Mouse (Mus musculus): Measurements from ENCODE around the gene Ippk. TPM values are rescaled to one million over a fixed set of nuclear protein-coding genes. Genes with fewer than 3 reads are reported as not detected.

Ippk gene
- polyA plus RNA-seq, 1 experiment from 2014 or later = 13.1 TPM

DNA sequence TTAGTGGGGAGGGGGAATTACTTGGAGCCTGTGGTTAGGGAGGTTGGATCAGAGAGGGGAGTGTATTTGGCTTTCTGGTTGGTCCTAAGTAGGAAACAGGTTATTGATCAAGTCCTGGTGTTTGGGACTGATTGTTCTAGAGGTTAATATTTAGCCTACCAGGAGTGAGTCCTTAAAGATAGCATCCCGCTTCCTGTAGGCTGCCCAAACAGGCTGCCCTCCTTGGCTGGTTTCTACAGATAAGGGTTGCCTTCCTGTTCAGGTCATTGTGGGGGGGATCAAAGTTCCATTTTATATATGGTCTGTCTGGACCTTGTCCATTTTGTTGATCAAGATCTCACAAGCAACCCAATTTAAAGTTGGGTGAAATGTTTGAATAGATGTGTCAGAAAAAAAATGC is 27.5 kb upstream of the Ippk start:
- H3K27me3 ChIP-seq (replicated peaks) = no peaks in the 10 kb centered on the region
- WGBS = 75% methylated on average over 1 of the region's 1 CpGs

DNA sequence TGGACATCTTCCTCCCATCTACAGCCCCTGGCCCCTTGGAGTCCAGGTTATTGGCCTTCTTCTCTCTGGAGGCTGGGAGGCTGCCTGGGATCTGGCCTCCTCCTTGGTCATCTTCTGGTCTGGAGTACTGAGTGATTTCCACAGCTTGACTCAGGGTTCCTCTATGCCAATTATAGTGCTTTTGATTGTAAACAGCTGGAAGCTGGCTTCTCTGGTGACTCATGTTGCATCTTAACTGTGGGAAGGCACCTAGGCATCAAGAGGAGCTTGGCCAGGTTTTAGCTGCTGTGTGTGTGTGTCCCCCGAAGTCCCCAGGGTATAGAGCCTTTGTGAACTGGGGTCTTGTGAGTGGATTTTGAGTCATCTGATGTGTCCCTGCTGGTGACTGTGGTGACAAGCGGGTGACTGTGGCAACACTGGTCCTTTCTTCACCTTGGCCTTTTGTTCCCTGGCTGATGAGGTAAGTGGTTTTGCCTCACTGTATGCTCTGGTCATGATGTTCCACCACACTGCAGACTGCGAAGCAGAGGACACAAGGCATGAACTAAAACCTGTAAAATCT is 26.1 kb upstream of the Ippk start:
- 0 out of 2 replicates have a peak, but pooled peaks cover under 1% of the 10 kb centered on the region for H3K4me1 ChIP-seq
- no peak overlapping the region for H3K9ac ChIP-seq (replicated peaks)
- H3K27me3 ChIP-seq (replicated peaks) = no peaks in the 10 kb centered on the region
- 95% methylated on average over 3 of the region's 3 CpGs for WGBS
- no peaks in the 10 kb centered on the region for H3K9me3 ChIP-seq (replicated peaks)
- H3K4me3 ChIP-seq (replicated peaks) = no peak overlapping the region
- H3K4me2 ChIP-seq = no peak overlapping the region
- no peak for ATAC-seq (ENCODE audit: low FRiP score)
- no peak overlapping the region for H3K27ac ChIP-seq (replicated peaks)
- H3K36me3 ChIP-seq = 0 out of 2 replicates have a peak, but pooled peaks cover under 1% of the 10 kb centered on the region

More for the DNA sequence above, 27.5 kb upstream of the Ippk start:
- H3K36me3 ChIP-seq = 0 out of 2 replicates have a peak, but pooled peaks cover 7% of the 10 kb centered on the region
- no peak for ATAC-seq (ENCODE audit: low FRiP score)
- H3K9ac ChIP-seq (replicated peaks) = no peak overlapping the region
- H3K4me1 ChIP-seq = no peaks in the 10 kb centered on the region
- no peaks in the 10 kb centered on the region for H3K9me3 ChIP-seq (replicated peaks)
- no peak overlapping the region for H3K4me2 ChIP-seq
- no peak overlapping the region for H3K27ac ChIP-seq (replicated peaks)
- H3K4me3 ChIP-seq (replicated peaks) = no peak overlapping the region

DNA sequence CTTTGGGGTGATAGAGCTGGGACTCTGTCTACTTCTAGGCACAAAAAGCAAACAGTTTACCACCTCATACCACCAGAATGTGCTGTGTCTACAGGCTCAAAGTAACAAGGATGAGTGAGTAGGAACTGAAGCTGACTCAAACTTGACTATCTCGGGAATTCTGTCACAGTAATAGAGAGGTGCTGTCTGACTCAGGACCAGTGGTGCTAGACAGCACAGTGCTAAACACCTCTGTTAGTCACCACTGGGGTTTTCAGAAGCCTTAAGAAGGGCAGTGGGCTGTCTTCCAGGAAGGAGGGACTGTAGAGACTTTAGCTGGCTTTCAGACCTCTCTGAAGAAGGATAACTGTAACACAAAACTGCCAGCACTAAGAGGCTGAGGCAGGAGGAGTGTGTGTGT is 24.3 kb upstream of the Ippk start:
- Histone ChIP-seq H3K27me3 (replicated peaks) (no peaks in the 10 kb centered on the region), H3K36me3 (no peaks in the 10 kb centered on the region), H3K9me3 (replicated peaks) (no peaks in the 10 kb centered on the region), H3K9ac (replicated peaks) (no peak overlapping the region), H3K4me3 (replicated peaks) (no peak overlapping the region), H3K4me1 (0 out of 2 replicates have a peak, but pooled peaks cover 2% of the 10 kb centered on the region), H3K27ac (replicated peaks) (no peak overlapping the region), H3K4me2 (no peak overlapping the region)
- WGBS = 77% methylated on average over 1 of the region's 1 CpGs
- no peak for ATAC-seq (ENCODE audit: low FRiP score)

DNA sequence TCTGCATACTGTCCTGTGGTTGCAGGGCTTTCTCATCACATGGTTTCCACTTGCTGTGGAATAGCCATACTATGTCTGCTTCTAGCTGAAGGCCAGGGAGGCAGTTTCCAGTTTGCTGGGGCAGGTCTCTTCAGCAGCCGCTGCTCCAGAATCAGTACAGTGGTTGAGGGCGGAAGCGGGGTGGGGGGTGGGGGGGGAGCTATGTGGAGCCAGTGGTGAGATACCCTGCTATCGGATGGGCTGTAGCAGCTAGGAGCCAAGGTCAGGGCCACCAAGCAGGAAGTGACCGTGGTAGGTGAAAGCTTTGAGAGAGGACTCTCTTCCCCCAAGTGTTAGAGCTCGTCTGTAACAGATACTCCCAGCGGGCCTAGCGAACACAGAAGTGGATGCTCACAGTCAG is 22.9 kb upstream of the Ippk start:
- WGBS = 87% methylated on average over 8 of the region's 8 CpGs
- H3K36me3 ChIP-seq = no peaks in the 10 kb centered on the region
- no peak overlapping the region for H3K4me3 ChIP-seq (replicated peaks)
- no peak overlapping the region for H3K9ac ChIP-seq (replicated peaks)
- no peaks in the 10 kb centered on the region for H3K27me3 ChIP-seq (replicated peaks)
- ATAC-seq (ENCODE audit: low FRiP score) = no peak
- 0 out of 2 replicates have a peak, but pooled peaks cover 2% of the 10 kb centered on the region for H3K4me1 ChIP-seq
- no peak overlapping the region for H3K27ac ChIP-seq (replicated peaks)
- no peak overlapping the region for H3K4me2 ChIP-seq
- H3K9me3 ChIP-seq (replicated peaks) = no peaks in the 10 kb centered on the region

DNA sequence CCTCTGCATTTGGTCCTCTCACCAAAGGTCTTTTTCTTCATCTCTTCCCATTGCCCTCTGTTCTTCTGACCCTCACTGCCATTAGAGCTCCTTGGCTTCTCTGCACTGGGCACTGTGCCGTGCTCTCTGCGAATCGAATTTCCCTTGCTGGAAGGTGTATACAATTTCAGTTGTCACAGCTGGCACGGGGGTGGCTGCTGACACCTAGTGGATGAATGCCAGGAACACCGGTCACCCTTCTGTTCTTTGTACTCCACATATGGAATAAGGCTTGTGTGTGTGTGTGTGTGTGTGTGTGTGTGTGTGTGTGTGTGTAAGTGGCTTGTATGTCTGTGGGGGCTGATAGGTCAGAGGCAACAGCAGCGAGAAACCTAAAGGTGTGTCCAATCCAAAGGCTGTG is 20.9 kb upstream of the Ippk start:
- H3K27ac ChIP-seq (replicated peaks) = 0 out of 2 replicates have a peak overlapping the region, but pooled peaks have one; percentile 3
- no peaks in the 10 kb centered on the region for H3K27me3 ChIP-seq (replicated peaks)
- WGBS = 57% methylated on average over 6 of the region's 6 CpGs
- no peak overlapping the region for H3K9ac ChIP-seq (replicated peaks)
- no peak overlapping the region for H3K4me3 ChIP-seq (replicated peaks)
- ATAC-seq (ENCODE audit: low FRiP score) = peak; percentile 79; the same call in 1 of the 2 replicates
- H3K9me3 ChIP-seq (replicated peaks) = no peaks in the 10 kb centered on the region
- no peak overlapping the region for H3K4me2 ChIP-seq
- H3K36me3 ChIP-seq = no peaks in the 10 kb centered on the region
- 0 out of 2 replicates have a peak, but pooled peaks cover 2% of the 10 kb centered on the region for H3K4me1 ChIP-seq

DNA sequence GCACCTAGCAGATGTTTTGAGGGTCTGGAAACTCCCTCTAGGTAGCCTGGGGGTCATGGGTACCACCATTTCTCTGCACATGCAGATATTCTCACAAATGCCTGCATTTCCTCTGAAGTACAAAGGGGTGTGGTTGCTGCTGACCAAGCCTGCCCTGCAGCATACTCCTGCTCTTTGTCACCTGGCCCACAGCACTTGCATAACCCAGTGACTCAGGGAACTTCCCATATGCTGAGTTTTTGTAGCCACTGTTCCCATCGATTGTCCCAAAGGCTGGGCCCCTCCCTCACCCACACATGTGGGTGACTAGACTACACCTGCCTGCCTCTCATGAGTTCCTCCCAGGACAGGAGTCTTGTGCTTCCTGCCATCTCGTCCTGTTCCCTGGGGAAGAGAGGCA is 18.4 kb upstream of the Ippk start:
- WGBS = 87% methylated on average over 2 of the region's 2 CpGs

DNA sequence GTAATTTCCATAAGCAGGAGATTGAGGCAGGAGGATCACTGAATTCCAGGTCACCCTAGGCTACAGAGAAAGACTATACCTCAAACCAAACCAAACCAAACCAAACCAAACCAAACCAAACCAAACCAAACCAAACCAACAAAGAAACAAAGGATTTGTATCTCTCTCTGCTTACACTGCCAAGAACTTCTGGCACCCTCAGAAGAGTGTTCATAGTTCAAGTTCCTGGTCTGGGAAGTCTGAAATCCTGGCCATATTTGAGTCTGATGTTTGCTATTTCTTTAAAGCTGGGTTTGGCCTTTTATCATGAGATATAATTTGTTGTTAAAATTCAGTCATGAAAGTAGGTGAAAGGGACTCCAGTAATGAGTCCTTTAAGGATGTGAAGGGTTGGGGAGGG is 13.3 kb upstream of the Ippk start:
- Histone ChIP-seq H3K4me2 (no peak overlapping the region), H3K27ac (replicated peaks) (no peak overlapping the region), H3K9ac (replicated peaks) (no peak overlapping the region), H3K36me3 (no peaks in the 10 kb centered on the region), H3K27me3 (replicated peaks) (no peaks in the 10 kb centered on the region), H3K9me3 (replicated peaks) (no peaks in the 10 kb centered on the region), H3K4me3 (replicated peaks) (no peak overlapping the region), H3K4me1 (no peaks in the 10 kb centered on the region)
- no peak for ATAC-seq (ENCODE audit: low FRiP score)

More for the DNA sequence above, 18.4 kb upstream of the Ippk start:
- Histone ChIP-seq H3K4me3 (replicated peaks) (no peak overlapping the region), H3K27me3 (replicated peaks) (no peaks in the 10 kb centered on the region), H3K36me3 (no peaks in the 10 kb centered on the region), H3K4me2 (no peak overlapping the region), H3K9ac (replicated peaks) (no peak overlapping the region), H3K27ac (replicated peaks) (no peak overlapping the region), H3K4me1 (0 out of 2 replicates have a peak, but pooled peaks cover 2% of the 10 kb centered on the region), H3K9me3 (replicated peaks) (no peaks in the 10 kb centered on the region)
- no peak for ATAC-seq (ENCODE audit: low FRiP score)

DNA sequence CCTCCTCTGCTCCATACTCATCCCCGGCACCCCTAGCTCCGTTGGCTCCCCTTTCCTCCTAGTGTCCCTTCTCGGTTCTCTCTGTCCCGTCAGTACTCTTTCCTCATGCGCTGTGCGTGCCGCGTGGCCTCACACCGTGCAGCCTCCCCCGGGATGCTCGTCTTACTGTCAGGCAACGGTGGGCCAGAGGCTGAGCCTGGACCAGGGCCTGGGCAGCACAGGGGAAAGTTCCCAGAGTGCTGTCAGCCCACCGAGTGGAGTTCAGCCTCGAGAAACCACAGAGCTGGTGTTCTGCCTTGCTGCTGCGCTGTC is 513 bp downstream of the Ippk start:
- H3K9me3 ChIP-seq (replicated peaks) = no peaks in the 10 kb centered on the region
- peak overlapping the region; percentile 85 for H3K4me3 ChIP-seq (replicated peaks)
- H3K27ac ChIP-seq (replicated peaks) = peak overlapping the region; percentile 77
- no peak; the same call in 1 of the 2 replicates for ATAC-seq (ENCODE audit: low FRiP score)
- WGBS = 2% methylated on average over 15 of the region's 15 CpGs
- peaks cover 37% of the 10 kb centered on the region for H3K4me1 ChIP-seq
- H3K4me2 ChIP-seq = peak overlapping the region; percentile 94
- peak overlapping the region; percentile 80 for H3K9ac ChIP-seq (replicated peaks)
- H3K36me3 ChIP-seq = no peaks in the 10 kb centered on the region
- no peaks in the 10 kb centered on the region for H3K27me3 ChIP-seq (replicated peaks)

DNA sequence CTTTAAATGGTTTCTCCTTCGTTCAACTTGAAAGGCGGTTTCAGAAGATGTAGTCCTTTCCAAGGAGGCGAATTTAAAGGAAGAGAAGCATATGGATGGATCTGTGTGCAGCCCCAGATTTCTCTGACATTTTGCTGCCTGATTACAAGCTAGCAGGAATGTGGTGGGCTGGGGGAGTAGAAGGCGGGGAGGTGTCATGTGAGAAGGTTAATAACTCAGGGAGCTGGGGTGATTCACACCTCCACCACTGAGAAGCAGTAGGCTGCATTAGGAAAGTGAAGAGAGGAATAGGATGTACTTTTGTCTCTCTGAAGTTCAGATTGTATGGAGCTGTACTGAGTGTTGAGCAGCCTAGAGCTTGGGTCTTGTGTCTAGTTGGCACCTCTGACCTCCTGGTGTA is 910 bp downstream of the Ippk start:
- Histone ChIP-seq H3K4me2 (peak overlapping the region; percentile 94), H3K4me1 (peaks cover 37% of the 10 kb centered on the region), H3K27me3 (replicated peaks) (no peaks in the 10 kb centered on the region), H3K4me3 (replicated peaks) (peak overlapping the region; percentile 85), H3K9ac (replicated peaks) (peak overlapping the region; percentile 80), H3K9me3 (replicated peaks) (no peaks in the 10 kb centered on the region), H3K36me3 (no peaks in the 10 kb centered on the region), H3K27ac (replicated peaks) (no peak overlapping the region)
- WGBS = 31% methylated on average over 4 of the region's 4 CpGs
- ATAC-seq (ENCODE audit: low FRiP score) = no peak

DNA sequence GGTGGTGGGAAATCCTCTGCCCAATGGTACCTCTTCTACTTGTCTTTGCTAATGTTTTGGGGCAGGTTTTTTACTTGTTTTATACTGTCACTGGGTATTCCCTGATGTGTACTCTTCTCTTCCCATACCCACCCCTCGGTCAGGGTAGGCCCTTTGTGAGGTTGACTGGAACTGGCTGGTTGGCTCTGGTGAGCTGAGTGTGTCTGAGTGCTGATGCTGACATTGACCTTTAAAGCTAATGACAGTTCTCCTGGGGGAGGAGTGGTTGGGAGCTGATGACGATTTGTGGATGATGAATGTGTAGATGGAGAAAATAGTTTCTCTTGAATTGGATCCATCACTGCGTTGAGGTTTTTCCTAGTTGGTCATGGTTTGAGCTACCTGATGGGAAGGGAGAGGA is 5.7 kb downstream of the Ippk start:
- ATAC-seq (ENCODE audit: low FRiP score) = no peak
- Histone ChIP-seq H3K4me1 (peaks cover 32% of the 10 kb centered on the region), H3K27me3 (replicated peaks) (no peaks in the 10 kb centered on the region), H3K4me2 (no peak overlapping the region), H3K4me3 (replicated peaks) (no peak overlapping the region), H3K36me3 (no peaks in the 10 kb centered on the region), H3K27ac (replicated peaks) (no peak overlapping the region), H3K9me3 (replicated peaks) (no peaks in the 10 kb centered on the region), H3K9ac (replicated peaks) (no peak overlapping the region)
- 88% methylated on average over 3 of the region's 3 CpGs for WGBS

DNA sequence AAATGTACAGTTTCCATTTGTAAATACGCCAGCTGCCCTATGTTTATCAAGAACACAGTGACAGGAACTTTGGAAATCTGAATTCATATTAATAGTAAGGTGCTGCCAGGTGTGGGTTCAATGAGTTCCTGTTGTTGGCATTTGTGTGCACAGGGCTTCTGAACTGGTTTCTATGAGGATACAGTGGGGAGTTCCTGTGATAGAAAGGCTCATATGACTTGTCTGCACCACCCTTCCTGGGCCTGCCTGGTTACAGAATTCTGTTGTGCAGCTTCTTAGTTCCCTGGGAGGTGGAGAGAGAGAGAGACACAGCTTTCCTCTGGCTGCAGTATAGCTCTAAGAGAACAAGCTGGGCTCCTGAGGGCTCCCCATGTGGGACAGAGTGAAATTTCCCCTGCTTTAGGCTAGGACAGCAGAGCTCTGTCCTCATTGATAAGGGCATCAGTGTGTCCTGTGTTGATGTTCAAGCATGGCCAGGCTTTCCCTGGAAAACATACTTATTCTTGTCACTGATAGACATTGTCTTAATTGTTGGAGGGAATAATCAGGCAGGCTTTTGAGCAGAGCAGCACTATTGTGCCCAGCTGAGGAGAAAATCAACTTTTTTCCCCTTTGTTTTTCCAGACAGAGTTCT is 7.1 kb downstream of the Ippk start:
- no peak overlapping the region for H3K4me2 ChIP-seq
- peaks cover 17% of the 10 kb centered on the region for H3K4me1 ChIP-seq
- H3K4me3 ChIP-seq (replicated peaks) = no peak overlapping the region
- H3K27me3 ChIP-seq (replicated peaks) = no peaks in the 10 kb centered on the region
- no peak for ATAC-seq (ENCODE audit: low FRiP score)
- H3K9me3 ChIP-seq (replicated peaks) = no peaks in the 10 kb centered on the region
- 93% methylated on average over 1 of the region's 1 CpGs for WGBS
- H3K9ac ChIP-seq (replicated peaks) = no peak overlapping the region
- H3K27ac ChIP-seq (replicated peaks) = no peak overlapping the region
- peaks cover 10% of the 10 kb centered on the region for H3K36me3 ChIP-seq

DNA sequence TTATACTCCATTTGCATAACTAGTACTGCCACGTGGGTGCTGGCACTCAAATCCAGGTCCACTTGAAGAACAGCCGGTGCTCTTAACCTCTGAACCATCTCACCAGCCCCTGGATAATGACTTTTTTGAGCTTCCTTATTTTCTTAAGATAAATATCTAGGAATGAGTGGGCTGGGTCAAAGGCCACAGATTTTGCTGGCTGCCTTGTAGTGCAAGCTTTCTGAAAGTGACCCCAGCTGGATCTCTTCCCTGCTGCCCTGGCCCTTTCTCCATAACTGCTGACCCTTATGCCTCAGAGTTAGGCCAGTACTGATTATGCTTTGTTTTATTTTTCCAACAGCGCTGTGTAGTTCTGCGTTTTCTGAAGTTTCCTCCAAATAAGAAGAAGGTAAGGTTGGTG is 9.5 kb downstream of the Ippk start:
- Histone ChIP-seq H3K4me3 (replicated peaks) (no peak overlapping the region), H3K9ac (replicated peaks) (no peak overlapping the region), H3K4me1 (0 out of 2 replicates have a peak, but pooled peaks cover 4% of the 10 kb centered on the region), H3K36me3 (peaks cover 29% of the 10 kb centered on the region), H3K4me2 (no peak overlapping the region), H3K27me3 (replicated peaks) (no peaks in the 10 kb centered on the region), H3K27ac (replicated peaks) (no peak overlapping the region), H3K9me3 (replicated peaks) (no peaks in the 10 kb centered on the region)
- ATAC-seq (ENCODE audit: low FRiP score) = no peak
- 83% methylated on average over 4 of the region's 4 CpGs for WGBS
